Comparison of ENCODE assay signal across 16 mouse cellular contexts in genomic region chr2:109735347-109735746, GRCm38 (mm10).
A peak's percentile ranks its signal among the peaks of the same experiment; 100 is the strongest.
DNase-seq lines count a peak whose midpoint lies in the region; ATAC-seq lines count a peak whose summit lies in the region.
"Had no signal": no experiment of that assay in that cellular context is flagged by ENCODE, and none has a peak within 500 bp of the region (broad histone marks: within the 10 kb centered on the region; RNA-seq: fewer than 3 reads in every experiment).

No protein-coding gene starts in this region.

- H3K9ac ChIP-seq in midbrain, embryonic 14.5 days (replicated peaks; ENCODE audit: low read length), result no peak overlapping the region
- H3K9ac ChIP-seq in midbrain, embryonic 11.5 days (ENCODE audit: low read length), result no peak overlapping the region
- H3K9ac ChIP-seq: lung, embryonic 14.5 days had no signal

- peak; percentile 33 for DNase-seq in gastrocnemius, postnatal 25 days
- no peak for DNase-seq in gastrocnemius, postnatal 14 days
- DNase-seq in midbrain, embryonic 14.5 days, result no peak
- DNase-seq in midbrain, embryonic 11.5 days (ENCODE audit: low spot score, missing footprints), result no peak
- DNase-seq in kidney, adult 9 months, result peak; percentile 62
- DNase-seq in skeletal muscle tissue, adult 2 months (ENCODE audit: low read depth, low spot score), result peak; percentile 40
- DNase-seq in right cerebral cortex, postnatal 10 days (ENCODE audit: low spot score in 2 of 2), result no peak
- DNase-seq in frontal cortex, postnatal 36 days (ENCODE audit: low spot score in 2 of 2), result no peak
- DNase-seq: adrenal gland, adult 2 months; cerebellum, adult 9-11 months; liver; lung, embryonic 14.5 days; spleen, adult 18-20 months; thymus, postnatal 36 days had no signal

- no peaks in the 10 kb centered on the region for H3K36me3 ChIP-seq in midbrain, embryonic 14.5 days (ENCODE audit: control insufficient read depth, insufficient read depth, low read length)
- no peaks in the 10 kb centered on the region for H3K36me3 ChIP-seq in midbrain, embryonic 11.5 days (ENCODE audit: control insufficient read depth, insufficient read depth, low read length)

- no peak overlapping the region for H3K4me2 ChIP-seq in midbrain, embryonic 14.5 days (ENCODE audit: low read length)
- no peak overlapping the region for H3K4me2 ChIP-seq in midbrain, embryonic 11.5 days
- H3K4me2 ChIP-seq: lung, embryonic 14.5 days had no signal

- no peak overlapping the region for H3K4me3 ChIP-seq in midbrain, embryonic 14.5 days (replicated peaks; ENCODE audit: low read depth, low read length)
- no peak overlapping the region for H3K4me3 ChIP-seq in midbrain, embryonic 11.5 days (ENCODE audit: low read depth, low read length)
- H3K4me3 ChIP-seq: layer of hippocampus, adult 2 months; megakaryocyte, embryonic 14.5 days had no signal

- no peaks in the 10 kb centered on the region for H3K4me1 ChIP-seq in midbrain, embryonic 14.5 days (ENCODE audit: control insufficient read depth, insufficient read depth, low read length)
- H3K4me1 ChIP-seq in midbrain, embryonic 11.5 days (ENCODE audit: control insufficient read depth, insufficient read depth, low read length), result no peaks in the 10 kb centered on the region
- H3K4me1 ChIP-seq: megakaryocyte, embryonic 14.5 days had no signal

- H3K9me3 ChIP-seq in midbrain, embryonic 14.5 days (ENCODE audit: control insufficient read depth, low read length), result no peaks in the 10 kb centered on the region
- no peaks in the 10 kb centered on the region for H3K9me3 ChIP-seq in midbrain, embryonic 11.5 days (ENCODE audit: control insufficient read depth, low read length)

- WGBS in midbrain, embryonic 14.5 days, result 57% methylated on average over 7 of the region's 7 CpGs
- 65% methylated on average over 7 of the region's 7 CpGs for WGBS in midbrain, embryonic 11.5 days

- H3K27ac ChIP-seq in midbrain, embryonic 14.5 days (replicated peaks; ENCODE audit: low read depth, low read length), result no peak overlapping the region
- H3K27ac ChIP-seq in midbrain, embryonic 11.5 days (ENCODE audit: low read depth, low read length), result no peak overlapping the region
- H3K27ac ChIP-seq: layer of hippocampus, adult 2 months had no signal

- intact Hi-C loops in gastrocnemius, postnatal 14 days (cut with DNase I; ENCODE audit: low total_unique reads), result no loop called here

- 0 out of 2 replicates have a peak, but pooled peaks have one; percentile 18 for ATAC-seq in midbrain, embryonic 14.5 days (ENCODE audit: low FRiP score, low TSS enrichment)
- no peak for ATAC-seq in midbrain, embryonic 11.5 days (ENCODE audit: low FRiP score)

- no peaks in the 10 kb centered on the region for H3K27me3 ChIP-seq in midbrain, embryonic 14.5 days (ENCODE audit: control insufficient read depth, insufficient read depth, low read length)
- H3K27me3 ChIP-seq in midbrain, embryonic 11.5 days (ENCODE audit: control insufficient read depth, insufficient read depth, low read length), result no peaks in the 10 kb centered on the region
- H3K27me3 ChIP-seq: megakaryocyte, embryonic 14.5 days had no signal

Comparison
In these comparisons a context has a peak if more than half of its experiments do, and no peak if none do; other contexts are left out.
1. DNase-seq: peak in gastrocnemius, postnatal 25 days (single experiment), kidney, adult 9 months (single experiment) and skeletal muscle tissue, adult 2 months (single experiment); none in gastrocnemius, postnatal 14 days (single experiment), midbrain, embryonic 14.5 days (single experiment), midbrain, embryonic 11.5 days (single experiment), right cerebral cortex, postnatal 10 days (0 of 2) and frontal cortex, postnatal 36 days (0 of 2).